Mouse (Mus musculus): ENCODE data around the gene Hsd17b2.
"Not testable (repeated sequence)": the region's sequence is repeated elsewhere in the genome, so short reads cannot be mapped to it uniquely, and the experiment has no call there.

Hsd17b2 gene

DNA sequence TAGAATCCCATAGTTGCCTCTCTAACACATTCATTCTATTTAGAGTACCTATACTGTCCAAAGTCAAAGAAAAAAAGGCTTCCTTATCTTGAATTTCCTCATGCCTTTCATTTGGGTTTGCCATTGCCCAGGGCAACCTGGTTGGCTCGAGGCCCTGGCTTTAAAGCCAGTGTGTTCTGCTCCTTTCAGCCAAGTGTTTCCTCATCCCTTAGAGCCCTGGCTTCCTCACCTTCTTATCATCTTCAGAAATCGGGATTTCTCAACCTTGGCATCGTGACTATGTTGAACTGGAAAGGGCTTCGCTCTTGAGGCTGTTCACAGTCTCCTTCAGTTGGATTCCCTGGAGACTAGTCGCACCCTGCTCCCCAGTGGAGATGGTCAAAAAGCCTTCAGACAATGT, 12.9 kb downstream of the Hsd17b2 start:
- no peak for DNase-seq (ENCODE audit: low read depth, low spot score)

DNA sequence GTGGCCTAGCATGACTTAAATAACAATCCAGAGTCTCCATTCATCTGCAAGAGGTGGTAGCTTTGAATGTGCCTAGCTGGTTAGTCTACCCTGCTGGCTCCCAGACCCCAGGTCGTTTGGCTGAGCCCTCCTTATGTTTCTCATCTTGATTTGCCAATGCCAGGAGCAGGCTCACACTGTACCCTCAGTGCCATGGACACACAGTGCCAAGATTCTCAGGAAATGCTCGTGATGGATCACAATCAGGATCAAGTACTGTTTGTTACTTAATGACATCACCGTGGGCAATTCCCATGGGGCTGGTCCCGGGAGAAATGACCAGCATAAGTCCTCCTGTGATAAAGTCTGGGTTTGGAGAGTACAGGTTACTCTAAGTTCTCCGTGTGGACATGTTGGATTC, 14.2 kb downstream of the Hsd17b2 start:
- no peak for DNase-seq (ENCODE audit: low read depth, low spot score)

DNA sequence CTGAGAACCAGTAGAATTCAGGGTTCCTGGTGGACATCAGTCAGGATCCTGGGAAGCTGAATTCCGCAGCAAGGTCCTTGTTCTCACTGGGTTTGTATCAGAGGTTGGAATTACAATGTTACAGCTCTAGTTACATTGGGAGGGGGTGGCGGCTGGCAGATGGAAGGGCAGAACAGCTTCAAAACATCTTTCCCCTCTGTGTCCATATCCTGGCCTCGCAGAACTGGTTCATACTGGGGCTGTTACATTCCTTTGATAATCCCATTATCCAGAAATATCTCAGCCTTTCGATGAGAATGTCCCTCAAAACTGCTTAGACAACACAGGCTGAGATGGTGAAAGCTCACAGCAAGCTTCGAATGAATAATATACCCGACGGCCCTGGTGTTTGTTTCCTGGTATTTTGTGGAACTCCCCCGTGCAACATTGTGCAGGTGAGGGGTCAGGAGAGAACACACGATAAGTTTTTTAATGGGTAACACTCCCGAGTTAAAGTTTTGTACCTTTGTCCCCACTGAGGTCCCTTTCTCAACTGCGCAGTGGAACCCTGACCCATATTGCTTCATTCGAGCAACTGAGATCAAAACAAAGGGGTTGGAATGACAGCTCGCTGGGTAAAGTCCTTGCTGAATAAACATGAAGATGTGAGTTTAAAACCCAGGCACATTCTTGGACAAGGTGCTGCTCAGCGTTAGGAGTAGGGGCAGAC, 16.6 kb downstream of the Hsd17b2 start:
- no peak for DNase-seq (ENCODE audit: low read depth, low spot score)

DNA sequence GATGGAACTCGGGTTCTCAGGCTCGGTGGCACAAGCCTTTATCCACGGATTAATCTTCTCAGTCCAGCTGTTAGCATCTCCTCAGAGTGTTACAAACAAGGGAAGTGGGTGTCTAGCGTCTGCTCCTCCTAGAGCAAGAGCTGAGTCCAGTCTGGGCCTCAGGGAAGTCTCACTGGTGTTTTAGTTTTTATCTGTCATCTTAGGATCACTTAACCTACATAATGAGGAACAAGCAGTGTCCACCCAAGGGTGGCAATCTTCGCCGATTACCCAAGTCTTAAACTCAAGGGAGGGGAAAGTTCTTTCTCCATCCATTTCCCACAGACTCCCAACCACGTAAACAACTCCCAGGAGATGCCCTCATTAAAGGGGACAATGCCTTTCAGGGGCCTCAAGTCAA, 24.8 kb downstream of the Hsd17b2 start:
- DNase-seq (ENCODE audit: low read depth, low spot score) = no peak

DNA sequence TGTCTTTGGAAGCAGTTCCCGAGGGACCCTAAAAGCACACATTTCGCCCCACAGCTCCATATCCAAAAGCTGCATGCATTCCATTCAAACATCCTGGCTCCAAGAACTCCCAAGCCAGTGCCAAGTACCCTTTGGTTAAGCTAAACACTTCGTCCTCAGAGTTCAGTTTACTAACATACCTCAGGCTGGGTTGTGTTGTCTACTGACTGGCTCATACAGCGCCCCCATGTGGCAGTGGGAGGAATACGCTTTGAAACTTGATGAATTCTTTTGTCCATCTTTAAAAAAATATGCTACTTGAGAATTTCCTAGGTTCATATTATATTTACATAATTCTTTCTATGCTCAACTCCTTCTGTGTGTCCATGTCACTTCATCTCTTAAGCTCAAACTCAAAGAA, 25.9 kb downstream of the Hsd17b2 start:
- DNase-seq (ENCODE audit: low read depth, low spot score) = no peak

DNA sequence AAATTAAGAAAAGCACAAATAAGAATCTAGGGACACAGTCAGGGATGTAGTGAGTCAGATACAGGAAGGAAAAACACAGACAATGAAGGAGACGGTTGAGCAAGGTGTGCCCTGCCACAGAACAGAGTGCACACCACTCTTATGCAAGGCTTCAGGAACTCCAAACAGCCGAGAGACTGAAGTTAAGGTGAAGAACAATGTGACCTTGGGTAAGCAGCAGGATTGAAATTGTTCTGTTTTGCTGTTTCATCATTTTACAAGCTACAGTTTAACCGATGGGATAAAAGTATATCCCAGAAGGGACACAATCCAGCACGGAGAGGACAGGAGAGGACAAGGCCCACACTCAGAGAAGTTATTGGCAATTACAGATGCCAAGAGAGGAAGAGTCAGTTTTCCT, 26.5 kb downstream of the Hsd17b2 start:
- DNase-seq (ENCODE audit: low read depth, low spot score) = no peak

DNA sequence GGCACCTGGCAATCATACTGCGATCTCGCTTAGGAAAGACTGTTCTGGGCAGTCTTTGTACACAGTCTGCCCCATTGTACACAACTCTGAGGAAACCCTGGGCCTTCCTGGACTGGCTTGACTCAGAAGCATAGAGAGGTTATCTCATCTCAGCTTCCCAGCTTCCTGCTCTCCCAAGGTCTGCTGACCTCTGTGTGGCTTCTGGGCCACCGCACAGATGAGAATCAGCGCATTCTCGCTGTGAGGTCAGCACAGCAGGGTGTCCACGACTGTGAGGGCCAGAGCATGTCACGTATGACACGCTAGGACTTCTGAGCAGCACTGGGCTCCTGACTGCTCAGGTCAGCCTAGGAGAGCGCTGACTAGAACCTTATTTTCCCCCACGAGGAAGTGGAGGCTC, 29.3 kb downstream of the Hsd17b2 start:
- DNase-seq (ENCODE audit: low read depth, low spot score) = peak; percentile 13

DNA sequence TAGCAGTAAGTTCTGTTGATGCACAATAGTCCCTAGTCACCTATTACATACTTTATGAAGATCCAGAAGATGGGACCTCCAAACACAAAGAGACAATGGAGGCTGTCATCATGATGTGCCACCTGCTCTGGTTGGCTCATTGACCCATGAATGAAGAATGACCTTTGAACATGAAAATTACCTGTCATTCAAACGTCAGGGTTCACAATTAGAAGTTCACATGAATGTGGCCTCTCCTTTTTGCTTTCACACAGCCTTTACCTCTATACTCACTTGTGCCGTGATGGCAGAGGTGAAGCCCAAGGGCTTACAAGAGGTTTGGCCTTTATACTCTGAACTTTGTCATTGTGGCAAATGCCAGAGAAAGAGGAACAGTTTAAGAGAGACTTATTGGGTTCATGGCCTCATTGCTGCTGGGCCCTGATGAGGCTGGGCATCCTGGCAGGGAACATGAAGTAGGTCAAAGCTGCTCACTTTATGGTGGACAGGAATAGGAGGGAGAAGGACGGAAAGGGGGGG, 35.0 kb downstream of the Hsd17b2 start:
- no peak for DNase-seq (ENCODE audit: low read depth, low spot score)

DNA sequence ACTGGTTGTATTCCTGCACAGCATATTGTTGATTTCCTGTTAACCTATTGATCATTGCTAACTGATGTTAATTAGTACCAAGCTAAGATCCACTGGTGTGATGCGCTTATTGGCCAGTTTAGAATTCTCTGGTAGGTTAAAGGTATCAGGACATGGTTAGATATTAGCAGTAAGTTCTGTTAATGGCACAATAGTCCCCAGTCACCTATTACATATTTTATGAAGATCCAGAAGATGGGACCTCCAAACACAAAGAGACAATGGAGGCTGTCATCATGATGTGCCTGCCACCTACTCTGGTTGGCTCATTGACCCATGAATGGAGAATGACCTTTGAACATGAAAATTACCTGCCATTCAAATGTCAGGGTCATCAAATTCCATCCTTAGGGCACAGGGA, 36.5 kb downstream of the Hsd17b2 start:
- DNase-seq (ENCODE audit: low read depth, low spot score) = not testable (repeated sequence)

DNA sequence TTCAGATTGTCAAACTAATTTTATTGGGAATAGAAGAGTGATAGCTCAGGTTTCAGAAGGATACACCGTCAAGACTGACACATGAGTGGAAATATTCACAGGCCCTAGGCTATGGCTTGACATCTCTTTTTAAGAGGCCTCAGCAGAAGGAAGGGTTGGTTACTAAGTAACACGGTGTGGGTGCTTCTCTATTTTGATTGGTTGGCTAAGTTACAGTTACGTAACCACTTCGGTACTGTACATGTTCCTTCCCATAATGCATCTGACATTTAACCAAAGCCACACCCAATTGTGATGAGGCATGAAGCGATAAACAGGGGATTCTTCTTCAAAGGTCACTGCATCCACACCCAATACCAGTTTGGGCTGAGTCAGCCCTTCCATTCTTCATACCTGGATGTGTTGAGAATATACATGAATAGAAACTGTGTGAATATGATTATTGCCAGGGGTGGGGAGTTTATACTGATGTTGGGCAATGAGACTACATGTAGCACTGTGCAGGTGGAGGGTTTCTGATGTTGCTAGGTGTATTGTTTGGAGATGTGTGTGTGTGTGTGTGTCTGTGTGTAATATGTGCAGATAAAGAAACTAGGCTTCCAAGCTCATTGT, 38.8 kb downstream of the Hsd17b2 start:
- DNase-seq (ENCODE audit: low read depth, low spot score) = no peak

DNA sequence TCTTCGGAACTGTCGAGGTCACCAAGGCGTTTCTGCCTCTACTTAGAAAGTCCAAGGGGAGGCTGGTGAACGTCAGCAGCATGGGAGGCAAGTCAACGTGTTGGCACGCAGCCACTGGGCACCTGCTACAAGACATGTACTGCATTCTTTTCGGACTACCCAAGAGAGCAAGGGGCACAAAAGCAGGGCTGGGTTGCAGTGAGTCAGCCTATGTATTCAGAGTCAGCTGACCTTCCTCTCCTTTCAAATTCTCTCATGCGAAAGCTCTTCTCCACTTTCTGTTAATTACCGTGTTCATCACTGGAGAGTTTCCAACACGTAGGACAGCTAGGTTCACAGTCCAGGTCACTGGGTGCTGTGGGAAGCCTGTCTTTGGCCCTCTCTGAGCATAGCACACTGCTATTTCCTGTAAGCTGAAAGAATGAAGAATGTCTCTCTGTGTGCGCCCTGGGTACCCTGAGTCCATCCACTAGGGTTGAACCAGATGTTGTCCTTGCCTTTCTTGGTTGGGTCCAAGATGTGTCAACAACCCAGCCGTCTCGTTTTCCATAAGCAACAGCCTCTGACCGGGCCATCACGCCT, 40.8 kb downstream of the Hsd17b2 start:
- DNase-seq (ENCODE audit: low read depth, low spot score) = no peak

DNA sequence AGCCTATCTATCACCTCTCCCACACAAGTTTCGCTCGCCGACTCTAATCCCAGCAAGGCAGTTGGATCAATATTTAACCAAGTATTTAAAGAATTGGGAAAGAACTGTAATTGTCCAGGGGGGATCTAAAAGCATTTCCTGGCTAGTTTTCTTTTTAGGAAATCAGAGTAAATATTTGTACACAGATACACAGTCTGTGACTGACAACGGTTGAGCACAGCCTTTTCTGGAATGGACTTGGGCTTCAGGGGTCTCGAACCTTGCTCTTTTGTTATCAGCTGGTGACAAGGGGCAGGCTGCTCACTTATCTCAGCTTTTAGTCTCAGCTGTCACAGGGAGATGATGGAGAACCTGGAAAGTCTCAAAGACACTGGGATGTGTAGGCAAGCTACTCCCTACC, 44.9 kb downstream of the Hsd17b2 start:
- DNase-seq (ENCODE audit: low read depth, low spot score) = no peak

DNA sequence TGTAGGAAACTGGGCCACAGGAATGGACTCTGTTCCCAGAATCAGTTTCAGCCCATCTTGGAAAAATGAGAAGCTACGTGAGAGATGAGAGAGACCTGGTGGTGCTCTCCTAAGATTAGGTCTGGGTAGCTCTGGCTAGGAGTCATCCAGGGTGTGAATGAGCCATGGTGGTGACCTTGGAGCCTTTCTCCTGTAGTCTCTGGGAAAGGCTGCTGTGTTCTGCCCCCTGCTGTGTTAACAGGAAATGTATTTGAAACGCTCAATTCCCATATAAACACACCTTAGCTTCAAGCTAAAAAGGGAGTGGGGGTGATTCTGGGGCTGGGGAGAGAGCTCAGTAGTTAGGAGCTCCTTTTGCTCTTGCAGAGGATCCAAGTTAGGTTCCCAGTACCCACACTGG, 45.7 kb downstream of the Hsd17b2 start:
- peak; percentile 12 for DNase-seq (ENCODE audit: low read depth, low spot score)

DNA sequence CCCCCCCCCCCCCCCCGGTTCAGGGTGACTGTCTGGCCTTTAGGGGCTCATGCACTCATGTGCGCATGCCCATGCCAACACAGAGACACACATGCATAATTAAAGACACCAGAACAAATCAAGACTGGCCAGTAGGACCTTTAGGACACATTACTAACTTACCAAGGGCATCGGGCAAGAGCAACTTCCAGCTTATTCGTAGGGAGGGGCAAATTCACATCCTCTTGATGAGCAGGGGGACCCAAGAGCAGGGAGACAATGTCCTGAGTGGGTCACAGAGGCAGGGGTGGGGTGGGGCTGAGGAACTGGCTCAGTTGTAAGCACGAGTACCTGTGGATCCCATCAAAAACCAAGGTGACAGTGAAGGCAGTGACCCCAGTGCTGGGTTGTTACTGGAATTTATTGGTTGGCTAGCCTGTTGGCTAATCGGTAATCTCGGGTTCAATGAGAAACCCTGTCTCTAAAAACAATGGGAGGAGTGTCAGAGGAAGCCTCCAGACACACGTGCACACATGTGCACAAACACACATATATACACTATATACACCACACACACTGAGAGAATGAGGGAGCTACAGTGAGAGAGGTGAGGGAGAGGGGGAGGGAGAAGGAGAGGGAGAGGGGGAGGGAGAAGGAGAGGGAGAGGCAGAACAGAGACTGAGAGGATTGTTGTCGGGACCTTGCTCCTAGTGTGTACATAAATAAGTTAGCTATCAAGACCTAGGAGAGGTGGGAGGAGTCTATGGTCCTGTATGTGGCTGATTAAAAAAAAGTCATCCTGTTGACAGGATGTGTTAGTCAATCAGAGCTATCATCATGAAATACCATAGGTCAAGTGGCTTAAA, 46.4 kb downstream of the Hsd17b2 start:
- DNase-seq (ENCODE audit: low read depth, low spot score) = no peak

DNA sequence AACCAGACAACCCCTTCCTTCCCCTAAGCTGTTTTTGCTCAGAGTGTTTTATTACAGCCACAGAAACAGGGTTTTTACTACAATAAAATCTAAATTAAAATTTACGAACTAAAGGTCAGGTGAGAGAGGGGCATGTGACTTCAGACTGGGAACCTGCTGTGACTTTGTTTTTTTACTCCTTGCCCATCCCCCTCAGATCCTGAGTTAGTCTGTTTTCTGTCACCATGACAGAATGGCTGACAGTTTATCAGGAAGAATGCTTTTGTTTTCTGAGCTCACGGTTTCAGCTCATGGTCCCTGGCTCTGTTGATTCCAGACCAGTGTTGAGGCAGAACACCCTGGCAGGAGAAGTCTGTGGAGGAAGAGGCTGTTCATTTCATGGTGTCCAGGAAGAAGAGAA, 47.7 kb downstream of the Hsd17b2 start:
- DNase-seq (ENCODE audit: low read depth, low spot score) = no peak

DNA sequence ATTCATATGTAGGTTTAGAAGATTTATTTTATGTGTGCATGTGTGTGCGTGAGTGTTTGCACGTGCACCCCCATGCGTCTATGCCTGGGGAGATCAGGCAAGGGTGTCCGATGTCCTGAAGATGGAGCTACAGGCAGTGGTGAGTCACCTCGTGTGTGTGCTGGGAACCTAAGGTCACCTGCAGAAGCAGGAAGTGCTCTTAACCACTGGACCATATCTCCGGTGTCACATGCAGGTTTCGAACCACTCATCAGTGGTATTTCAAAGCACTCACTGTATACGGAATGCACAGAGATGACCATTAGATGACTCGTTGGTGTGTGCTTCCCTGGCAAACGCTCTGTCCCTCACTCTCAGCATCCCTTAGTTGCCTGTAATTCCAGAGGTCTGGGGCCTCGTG, 56.2 kb downstream of the Hsd17b2 start:
- no peak for DNase-seq (ENCODE audit: low read depth, low spot score)

DNA sequence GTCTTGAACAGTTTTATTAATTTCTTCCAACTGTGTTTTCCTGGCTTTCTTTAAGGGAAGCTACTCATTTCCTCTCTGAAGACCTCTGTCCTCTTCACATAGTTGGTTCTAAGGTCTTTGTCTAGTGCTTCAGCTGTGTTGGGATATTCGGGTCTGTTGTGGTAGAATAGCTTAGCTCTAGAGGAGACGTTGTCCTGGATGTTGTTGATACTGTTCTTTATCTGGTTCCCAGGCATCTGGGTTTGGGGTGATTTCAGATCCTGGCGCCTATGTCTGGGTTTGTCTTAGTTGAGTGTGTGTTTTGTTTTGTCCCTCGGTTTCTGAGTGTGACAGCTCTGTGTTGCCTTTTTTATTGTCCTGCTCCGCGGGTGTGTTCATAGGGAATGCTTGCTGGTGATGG, 61.1 kb downstream of the Hsd17b2 start:
- DNase-seq (ENCODE audit: low read depth, low spot score) = no peak

DNA sequence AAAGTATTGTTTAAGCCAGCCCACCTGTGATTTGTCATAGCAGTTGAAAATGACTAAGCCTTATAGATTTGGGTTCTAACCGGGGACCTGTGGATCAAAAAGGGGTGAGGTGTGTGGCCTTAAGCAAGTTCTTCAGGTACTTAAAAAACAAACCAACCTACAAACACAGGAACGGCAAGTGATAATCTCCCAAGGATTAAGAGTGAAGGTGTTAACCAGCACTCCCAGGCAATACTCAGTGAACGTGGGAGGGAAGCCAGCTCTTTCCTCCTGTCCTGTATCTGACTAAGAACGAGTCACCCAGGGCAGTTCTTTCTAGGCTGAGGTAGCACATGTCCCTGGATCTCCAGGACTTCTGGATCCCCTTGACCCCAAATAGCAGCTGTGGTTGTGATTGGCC, 62.9 kb downstream of the Hsd17b2 start:
- no peak for DNase-seq (ENCODE audit: low read depth, low spot score)

DNA sequence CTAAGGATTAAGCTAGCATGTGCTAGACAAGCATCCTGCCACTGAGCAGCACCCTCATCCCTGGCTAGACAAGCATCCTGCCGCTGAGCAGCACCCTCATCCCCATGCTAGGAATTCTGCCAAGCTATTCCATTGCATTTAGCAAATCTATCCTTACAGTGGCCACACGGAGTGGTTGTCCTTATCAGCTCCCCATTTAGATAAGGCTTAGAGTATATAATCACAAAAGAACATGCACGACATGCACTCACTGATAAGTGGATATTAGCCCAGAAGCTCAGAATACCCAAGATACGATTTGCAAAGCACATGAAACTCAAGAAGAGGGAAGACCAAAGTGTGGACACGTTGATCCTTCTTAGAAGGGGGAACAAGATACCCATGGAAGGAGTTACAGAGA, 64.2 kb downstream of the Hsd17b2 start:
- DNase-seq (ENCODE audit: low read depth, low spot score) = no peak

DNA sequence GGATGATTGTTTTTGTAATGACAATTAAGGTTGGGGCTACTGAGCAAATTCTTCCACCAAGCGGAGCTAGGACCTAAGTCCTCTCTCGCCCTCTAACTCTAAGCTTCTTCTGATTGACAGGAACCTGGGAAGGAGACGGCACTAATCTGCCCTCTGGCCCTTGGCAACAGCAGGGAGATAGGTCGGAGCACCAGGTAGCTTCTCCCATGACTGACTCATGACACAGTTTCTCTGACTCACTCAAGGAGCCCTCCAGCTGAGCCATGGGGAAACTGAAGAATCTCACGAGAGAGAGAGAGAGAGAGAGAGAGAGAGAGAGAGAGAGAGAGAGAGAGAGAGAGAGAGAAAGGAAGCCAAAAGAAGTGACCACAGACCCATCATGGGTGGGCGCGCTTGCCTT, 67.3 kb downstream of the Hsd17b2 start:
- no peak for DNase-seq (ENCODE audit: low read depth, low spot score)

DNA sequence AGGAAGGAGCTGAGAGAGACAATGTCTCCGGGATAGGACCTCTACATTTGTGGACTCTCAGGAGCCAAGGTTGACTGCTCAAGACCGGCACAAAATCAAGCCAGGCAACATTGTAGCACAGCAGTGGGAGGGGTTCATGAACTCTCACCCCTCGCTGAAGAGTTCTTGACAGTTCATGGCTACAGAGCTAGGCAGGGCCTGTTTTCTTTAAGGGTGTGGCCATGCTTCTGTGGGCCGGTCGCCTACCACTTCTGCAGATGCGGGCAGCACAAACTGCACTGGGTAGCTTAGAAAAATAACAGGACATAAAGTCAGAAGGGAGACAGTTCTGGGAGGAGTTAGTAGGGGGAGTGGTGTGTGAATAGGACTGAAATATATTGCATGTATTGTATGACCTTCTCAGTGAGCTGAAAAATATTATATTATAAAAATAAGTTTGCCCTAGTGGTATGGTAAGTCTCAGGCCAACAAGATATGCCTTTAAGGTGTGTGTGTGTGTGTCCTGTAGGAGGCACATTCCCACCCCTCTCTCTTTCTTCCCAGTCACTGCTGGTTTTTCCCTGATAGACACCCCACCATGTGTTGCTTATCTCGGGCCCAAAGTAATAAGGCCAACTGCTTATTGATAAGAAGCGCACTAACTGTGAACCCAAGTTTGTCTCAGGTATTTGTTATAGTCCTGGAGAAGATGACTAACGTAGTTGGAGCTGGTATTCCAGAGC, 69.6 kb downstream of the Hsd17b2 start:
- DNase-seq (ENCODE audit: low read depth, low spot score) = no peak

DNA sequence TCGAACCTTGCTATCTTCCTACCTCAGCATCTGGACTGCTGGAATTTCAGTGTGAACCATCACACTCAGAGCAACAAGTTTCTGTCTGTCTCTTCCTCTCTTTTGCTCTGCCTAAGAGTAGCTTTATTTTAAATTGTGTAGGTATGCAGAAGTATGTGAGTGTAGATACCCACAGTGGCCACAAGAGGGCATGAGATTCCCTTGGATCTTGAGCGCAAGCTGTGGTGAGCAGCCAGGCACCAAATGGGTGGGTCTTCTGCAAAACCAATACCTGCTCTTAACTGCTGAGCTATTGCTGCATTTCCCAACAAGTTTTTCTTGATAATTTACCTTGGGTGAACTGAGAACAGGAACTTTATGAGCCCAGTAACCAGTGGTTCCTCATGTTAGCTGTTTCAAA, 70.4 kb downstream of the Hsd17b2 start:
- peak; percentile 60 for DNase-seq (ENCODE audit: low read depth, low spot score)
